22 mouse cellular contexts compared by ENCODE assay signal in genomic region chr4:41471384-41471689, GRCm38 (mm10). TPM values are rescaled to one million over a fixed set of nuclear protein-coding genes. Genes with fewer than 3 reads are reported as not detected.
A peak's percentile ranks its signal among the peaks of the same experiment; 100 is the strongest.
DNase-seq lines count a peak whose midpoint lies in the region; ATAC-seq lines count a peak whose summit lies in the region.
"Had no signal": no experiment of that assay in that cellular context is flagged by ENCODE, and none has a peak within 500 bp of the region (broad histone marks: within the 10 kb centered on the region; RNA-seq: fewer than 3 reads in every experiment).

No protein-coding gene starts in this region.

- peak overlapping the region; percentile 78 for H3K27ac ChIP-seq in forebrain, embryonic 12.5 days
- H3K27ac ChIP-seq in hindbrain, embryonic 12.5 days = peak overlapping the region; percentile 72
- H3K27ac ChIP-seq in midbrain, embryonic 13.5 days = peak overlapping the region; percentile 63
- H3K27ac ChIP-seq: heart, embryonic 10.5 days; limb, embryonic 12.5 days; liver, embryonic 15.5 days; stomach, postnatal 0 days had no signal

- peaks cover 31% of the 10 kb centered on the region for H3K4me1 ChIP-seq in forebrain, embryonic 12.5 days
- H3K4me1 ChIP-seq in hindbrain, embryonic 12.5 days = peaks cover 29% of the 10 kb centered on the region
- peaks cover 34% of the 10 kb centered on the region for H3K4me1 ChIP-seq in midbrain, embryonic 13.5 days (replicated peaks)
- H3K4me1 ChIP-seq: heart, embryonic 10.5 days; liver, embryonic 15.5 days had no signal

- no peaks in the 10 kb centered on the region for H3K27me3 ChIP-seq in forebrain, embryonic 12.5 days
- no peaks in the 10 kb centered on the region for H3K27me3 ChIP-seq in hindbrain, embryonic 12.5 days
- H3K27me3 ChIP-seq in midbrain, embryonic 13.5 days = no peaks in the 10 kb centered on the region
- H3K27me3 ChIP-seq: liver, embryonic 15.5 days had no signal

- no peaks in the 10 kb centered on the region for H3K9me3 ChIP-seq in forebrain, embryonic 12.5 days
- no peaks in the 10 kb centered on the region for H3K9me3 ChIP-seq in hindbrain, embryonic 12.5 days (replicated peaks)
- H3K9me3 ChIP-seq in midbrain, embryonic 13.5 days = no peaks in the 10 kb centered on the region
- H3K9me3 ChIP-seq: heart, embryonic 10.5 days; limb, embryonic 12.5 days; liver, embryonic 15.5 days had no signal

- no peak for ATAC-seq in forebrain, embryonic 12.5 days (ENCODE audit: low FRiP score)
- ATAC-seq in hindbrain, embryonic 12.5 days (ENCODE audit: low FRiP score) = no peak
- no peak for ATAC-seq in midbrain, embryonic 13.5 days
- no peak for ATAC-seq in monocyte, adult 5-6 weeks (replicated peaks; ENCODE audit: insufficient number of reproducible peaks, low FRiP score, low TSS enrichment, poor library complexity, severe bottlenecking)
- ATAC-seq: inflammation-experienced regulatory T-cells, adult 6 months; lung, postnatal 0 days had no signal

- no peak overlapping the region for H3K9ac ChIP-seq in forebrain, embryonic 12.5 days
- H3K9ac ChIP-seq in hindbrain, embryonic 12.5 days = no peak overlapping the region
- H3K9ac ChIP-seq in midbrain, embryonic 13.5 days (replicated peaks) = no peak overlapping the region; the same call in 1 of the 2 replicates
- H3K9ac ChIP-seq: limb, embryonic 12.5 days; liver, embryonic 15.5 days had no signal

- no peak overlapping the region for H3K4me3 ChIP-seq in forebrain, embryonic 12.5 days (replicated peaks)
- H3K4me3 ChIP-seq in hindbrain, embryonic 12.5 days = no peak overlapping the region
- H3K4me3 ChIP-seq in midbrain, embryonic 13.5 days (replicated peaks) = no peak overlapping the region
- H3K4me3 ChIP-seq: heart, embryonic 10.5 days; limb, embryonic 12.5 days; liver, embryonic 15.5 days; myocyte had no signal

- no peaks in the 10 kb centered on the region for H3K36me3 ChIP-seq in forebrain, embryonic 12.5 days (replicated peaks)
- H3K36me3 ChIP-seq in hindbrain, embryonic 12.5 days = no peaks in the 10 kb centered on the region
- H3K36me3 ChIP-seq in midbrain, embryonic 13.5 days = no peaks in the 10 kb centered on the region
- H3K36me3 ChIP-seq: heart, embryonic 10.5 days; limb, embryonic 12.5 days; liver, embryonic 15.5 days had no signal

- peak; percentile 70 for DNase-seq in heart, adult 11 months
- DNase-seq in heart, adult 9 months (ENCODE audit: low spot score in 2 of 2) = no peak
- DNase-seq in kidney, adult 11 months = no peak
- no peak for DNase-seq in right cerebral cortex, postnatal 14 days
- DNase-seq: adrenal gland, postnatal 36 days; cerebellum, adult 2 months; gastrocnemius, postnatal 25 days; kidney, postnatal 4 days; spleen, adult 18-20 months had no signal

- H3K4me2 ChIP-seq in forebrain, embryonic 12.5 days = peak overlapping the region; percentile 5; the same call in 1 of the 2 replicates
- H3K4me2 ChIP-seq in hindbrain, embryonic 12.5 days (replicated peaks) = no peak overlapping the region
- H3K4me2 ChIP-seq in midbrain, embryonic 13.5 days (replicated peaks) = no peak overlapping the region
- H3K4me2 ChIP-seq: limb, embryonic 12.5 days; liver, embryonic 15.5 days had no signal

- WGBS in forebrain, embryonic 12.5 days = 81% methylated on average over 1 of the region's 1 CpGs
- 79% methylated on average over 1 of the region's 1 CpGs for WGBS in hindbrain, embryonic 12.5 days
- 84% methylated on average over 1 of the region's 1 CpGs for WGBS in midbrain, embryonic 13.5 days

RNA-seq across cellular contexts. Expression of gene Nudt2, which starts 6.4 kb away (rescaled TPM):
- 64.0 and 68.2 TPM in 2 replicates for polyA plus RNA-seq in forebrain, embryonic 12.5 days (2016; fragmentation: Nextera tagmentation; extraction: Ambion mirVana)
- 56.9 and 59.5 TPM in 2 replicates for polyA plus RNA-seq in hindbrain, embryonic 12.5 days (2016; fragmentation: Nextera tagmentation; extraction: Ambion mirVana)
- 62.0 and 62.7 TPM in 2 replicates for polyA plus RNA-seq in midbrain, embryonic 13.5 days (2015; fragmentation: Nextera tagmentation; extraction: Ambion mirVana)
- 4.4 to 10.3 TPM (median 5.0 TPM) in 3 replicates for total RNA-seq in monocyte, adult 5-6 weeks (2017)

RNA-seq across cellular contexts. Expression of gene Kif24, which starts 6.7 kb away (rescaled TPM):
- 14.3 and 17.9 TPM in 2 replicates for polyA plus RNA-seq in forebrain, embryonic 12.5 days (2016; fragmentation: Nextera tagmentation; extraction: Ambion mirVana)
- polyA plus RNA-seq in hindbrain, embryonic 12.5 days (2016; fragmentation: Nextera tagmentation; extraction: Ambion mirVana) = 9.5 and 9.6 TPM in 2 replicates
- polyA plus RNA-seq in midbrain, embryonic 13.5 days (2015; fragmentation: Nextera tagmentation; extraction: Ambion mirVana) = 5.2 and 6.3 TPM in 2 replicates
- 0.57 to 1.6 TPM (median 1.3 TPM) in 3 replicates for total RNA-seq in monocyte, adult 5-6 weeks (2017)

RNA-seq across cellular contexts. Expression of gene AI464131, which starts 31.5 kb away (rescaled TPM):
- polyA plus RNA-seq in forebrain, embryonic 12.5 days (2016; fragmentation: Nextera tagmentation; extraction: Ambion mirVana) = 6.3 and 7.8 TPM in 2 replicates
- 10.1 and 11.9 TPM in 2 replicates for polyA plus RNA-seq in hindbrain, embryonic 12.5 days (2016; fragmentation: Nextera tagmentation; extraction: Ambion mirVana)
- 5.5 and 5.7 TPM in 2 replicates for polyA plus RNA-seq in midbrain, embryonic 13.5 days (2015; fragmentation: Nextera tagmentation; extraction: Ambion mirVana)
- total RNA-seq in monocyte, adult 5-6 weeks (2017) = 0.21 TPM in 1 of 3 replicates, not detected in the others
- polyA plus RNA-seq: inflammation-experienced regulatory T-cells, adult 6 months had no signal

RNA-seq across cellular contexts. Expression of gene 1110017D15Rik, which starts 45.8 kb away (rescaled TPM):
- polyA plus RNA-seq in forebrain, embryonic 12.5 days (2016; fragmentation: Nextera tagmentation; extraction: Ambion mirVana) = 7.2 and 10.5 TPM in 2 replicates
- polyA plus RNA-seq in hindbrain, embryonic 12.5 days (2016; fragmentation: Nextera tagmentation; extraction: Ambion mirVana) = 11.3 and 12.9 TPM in 2 replicates
- polyA plus RNA-seq in midbrain, embryonic 13.5 days (2015; fragmentation: Nextera tagmentation; extraction: Ambion mirVana) = 8.3 and 8.5 TPM in 2 replicates
- total RNA-seq in monocyte, adult 5-6 weeks (2017) = 2.1 to 2.2 TPM in 2 of 3 replicates, not detected in the other
- total RNA-seq: common myeloid progenitor, adult 5-6 weeks; gastrocnemius, postnatal 25 days; megakaryocyte progenitor cell, adult 5-6 weeks had no signal
- polyA plus RNA-seq: inflammation-experienced regulatory T-cells, adult 6 months; liver, embryonic 15.5 days had no signal
